Mouse (Mus musculus): ENCODE data around the gene Yjefn3. TPM values are rescaled to one million over a fixed set of nuclear protein-coding genes. Genes with fewer than 3 reads are reported as not detected.

Gene Yjefn3
- total RNA-seq, 2 experiments from 2014 or later = 2.2 to 3.1 TPM

- no peak for DNase-seq (ENCODE audit: low spot score in 2 of 2)
These were observed 21.1 kb downstream of the Yjefn3 start for GRCm38 (mm10) chr8:69881261-69881865.

- DNase-seq (ENCODE audit: low spot score in 2 of 2) = no peak
These were observed 21.7 kb downstream of the Yjefn3 start for GRCm38 (mm10) chr8:69880841-69881240.

GRCm38 (mm10) chr8:69879678-69880077 lies 22.8 kb downstream of the Yjefn3 start:
- DNase-seq (ENCODE audit: low spot score in 2 of 2) = no peak

GRCm38 (mm10) chr8:69877992-69878391 lies 24.5 kb downstream of the Yjefn3 start:
- DNase-seq (ENCODE audit: low spot score in 2 of 2) = no peak

- DNase-seq (ENCODE audit: low spot score in 2 of 2) = no peak
These were observed 25.1 kb downstream of the Yjefn3 start for GRCm38 (mm10) chr8:69877396-69877795.

GRCm38 (mm10) chr8:69876967-69877366 lies 25.5 kb downstream of the Yjefn3 start:
- no peak for DNase-seq (ENCODE audit: low spot score in 2 of 2)

- DNase-seq (ENCODE audit: low spot score in 2 of 2) = no peak
These were observed 26.4 kb downstream of the Yjefn3 start for GRCm38 (mm10) chr8:69876097-69876496.

GRCm38 (mm10) chr8:69874654-69875053 lies 27.9 kb downstream of the Yjefn3 start:
- no peak for DNase-seq (ENCODE audit: low spot score in 2 of 2)

GRCm38 (mm10) chr8:69874155-69874554 lies 28.4 kb downstream of the Yjefn3 start:
- DNase-seq (ENCODE audit: low spot score in 2 of 2) = peak; percentile 69 to 74

GRCm38 (mm10) chr8:69870907-69871306 lies 31.6 kb downstream of the Yjefn3 start:
- no peak for DNase-seq (ENCODE audit: low spot score in 2 of 2)

GRCm38 (mm10) chr8:69870003-69870765 lies 32.3 kb downstream of the Yjefn3 start:
- no peak for DNase-seq (ENCODE audit: low spot score in 2 of 2)

GRCm38 (mm10) chr8:69867696-69868326 lies 34.7 kb downstream of the Yjefn3 start:
- DNase-seq (ENCODE audit: low spot score in 2 of 2) = no peak

GRCm38 (mm10) chr8:69864180-69864579 lies 38.3 kb downstream of the Yjefn3 start:
- DNase-seq (ENCODE audit: low spot score in 2 of 2) = no peak

- DNase-seq (ENCODE audit: low spot score in 2 of 2) = no peak
These were observed 39.0 kb downstream of the Yjefn3 start for GRCm38 (mm10) chr8:69863387-69864020.

- no peak for DNase-seq (ENCODE audit: low spot score in 2 of 2)
These were observed 41.3 kb downstream of the Yjefn3 start for GRCm38 (mm10) chr8:69861251-69861650.

- no peak for DNase-seq (ENCODE audit: low spot score in 2 of 2)
These were observed 41.7 kb downstream of the Yjefn3 start for GRCm38 (mm10) chr8:69860807-69861206.

GRCm38 (mm10) chr8:69853869-69854268 lies 48.6 kb downstream of the Yjefn3 start:
- no peak for DNase-seq (ENCODE audit: low spot score in 2 of 2)

- no peak for DNase-seq (ENCODE audit: low spot score in 2 of 2)
These were observed 51.5 kb downstream of the Yjefn3 start for GRCm38 (mm10) chr8:69850926-69851506.

GRCm38 (mm10) chr8:69849899-69850298 lies 52.6 kb downstream of the Yjefn3 start:
- no peak for DNase-seq (ENCODE audit: low spot score in 2 of 2)

GRCm38 (mm10) chr8:69848951-69849350 lies 53.6 kb downstream of the Yjefn3 start:
- peak in 1 of 2 experiments; percentile 21 for DNase-seq (ENCODE audit: low spot score in 2 of 2)

Measured in adrenal gland, adult 18-20 months (tissue).